Mouse (Mus musculus) spleen, postnatal 14 days (tissue): Measurements from ENCODE around the gene Lgr4.

ENCODE experiments used
- DNase-seq, 2 experiments: peaks; one replicate each; pipeline ENCODE4 v3.0.0; 2021 to 2022; ENCODE audit warnings: low spot score in 2 of 2

The Lgr4 gene

DNA sequence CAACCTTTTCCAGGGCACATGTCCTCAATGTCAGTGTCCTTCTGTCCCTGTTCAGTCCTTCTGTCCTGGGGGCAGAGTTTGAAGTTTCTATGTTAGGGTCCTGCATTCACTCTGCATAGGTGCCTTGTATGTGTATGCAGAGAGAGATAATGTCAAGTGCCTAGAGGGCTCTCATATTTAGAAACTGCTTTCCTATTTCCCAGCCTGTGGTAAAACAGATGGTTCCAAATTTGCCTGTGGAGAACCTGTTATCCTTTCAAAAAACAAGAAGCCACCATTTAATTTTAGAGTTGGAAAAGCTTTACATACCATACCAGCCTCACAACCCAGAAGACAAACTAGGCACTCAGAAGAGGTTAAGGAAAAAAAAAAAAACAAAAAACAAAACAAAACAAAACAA is 32.1 kb downstream of the Lgr4 start:
- DNase-seq, result no peak

DNA sequence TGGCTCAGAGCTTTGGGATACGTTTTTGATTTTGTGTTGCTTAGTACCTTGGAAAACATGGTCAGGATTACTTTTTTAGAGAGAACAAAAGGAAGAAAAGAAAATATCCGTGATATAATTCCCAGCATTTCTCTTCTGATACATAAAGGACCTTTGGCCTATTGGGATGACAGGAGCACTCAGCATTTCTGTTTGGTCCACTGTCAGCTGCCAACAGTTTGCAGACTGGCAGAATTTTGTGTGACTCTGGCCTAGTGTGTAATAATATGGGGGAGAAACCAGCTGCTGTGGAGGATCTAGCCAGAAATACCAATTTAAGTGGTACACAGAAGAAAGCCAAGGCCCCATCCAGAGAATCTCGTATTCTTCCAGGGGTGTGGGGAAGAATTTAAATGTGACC is 32.9 kb downstream of the Lgr4 start:
- DNase-seq, result no peak

DNA sequence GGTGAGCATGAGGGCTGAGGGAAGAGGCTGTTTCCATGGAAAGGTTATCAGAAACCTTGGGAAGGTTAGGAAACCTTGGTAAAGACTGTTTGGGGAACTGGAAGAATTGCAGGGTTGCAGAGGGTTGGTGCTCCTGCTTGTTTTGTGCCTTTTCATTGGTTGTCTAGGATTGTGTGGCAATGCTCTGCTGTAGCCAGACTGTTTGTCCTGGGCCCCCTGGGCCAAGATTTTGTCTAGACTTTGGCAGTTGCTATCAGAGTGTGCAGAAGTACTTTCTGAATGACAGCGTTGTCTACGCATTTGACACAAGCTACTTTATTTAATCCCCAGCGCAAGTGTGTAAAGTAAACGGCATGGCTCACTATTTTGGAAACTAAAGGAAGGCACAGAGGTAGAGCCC is 33.6 kb downstream of the Lgr4 start:
- no peak for DNase-seq

DNA sequence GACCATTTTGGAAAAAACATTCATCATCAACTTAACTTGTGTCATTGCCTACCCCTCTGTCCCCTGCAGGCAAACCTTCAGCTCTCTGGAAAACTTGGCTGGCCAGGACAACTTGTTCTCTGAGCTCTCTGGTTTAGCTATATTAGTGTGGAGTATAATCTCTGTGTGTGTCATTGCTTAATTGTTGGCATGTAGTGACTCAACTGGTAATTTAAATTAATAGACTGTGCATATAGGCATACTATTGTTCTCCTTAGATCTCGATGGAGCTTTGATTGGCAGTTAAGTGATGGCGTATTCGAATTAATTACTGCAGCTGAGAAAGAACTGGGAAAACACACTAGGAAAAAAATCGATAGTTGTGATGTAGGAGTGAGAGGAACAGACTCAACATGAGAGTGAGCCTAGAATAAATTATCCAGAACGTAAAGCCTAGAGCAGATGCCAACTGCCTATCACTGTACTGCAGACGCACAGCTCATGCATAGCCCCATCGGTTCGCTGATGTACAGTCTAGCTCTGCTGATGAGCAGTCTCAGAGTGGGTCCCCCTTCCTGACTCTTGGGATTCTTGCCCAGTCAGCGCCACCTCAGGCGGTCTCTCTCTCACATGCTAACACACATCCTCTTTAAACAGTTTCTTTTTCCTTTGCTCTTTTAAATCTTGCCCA is 35.7 kb downstream of the Lgr4 start:
- no peak for DNase-seq

DNA sequence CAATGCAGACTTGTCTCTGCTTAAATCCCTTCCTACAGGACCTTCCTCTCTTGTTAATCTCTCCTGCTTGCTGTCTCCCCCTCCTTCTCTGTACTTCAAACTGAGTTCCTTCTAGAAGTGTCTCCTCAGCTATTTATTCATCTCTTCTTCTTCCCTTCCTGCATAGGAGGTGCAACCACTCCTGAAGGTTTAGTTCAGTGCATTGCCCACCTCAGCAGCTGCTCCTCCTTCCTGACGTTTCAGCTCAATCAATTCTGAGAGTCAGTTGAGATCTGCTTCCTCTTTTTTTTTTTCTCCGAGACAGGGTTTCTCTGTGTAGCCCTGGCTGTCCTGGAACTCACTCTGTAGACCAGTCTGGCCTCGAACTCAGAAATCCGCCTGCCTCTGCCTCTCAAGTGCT is 36.4 kb downstream of the Lgr4 start:
- no peak for DNase-seq

DNA sequence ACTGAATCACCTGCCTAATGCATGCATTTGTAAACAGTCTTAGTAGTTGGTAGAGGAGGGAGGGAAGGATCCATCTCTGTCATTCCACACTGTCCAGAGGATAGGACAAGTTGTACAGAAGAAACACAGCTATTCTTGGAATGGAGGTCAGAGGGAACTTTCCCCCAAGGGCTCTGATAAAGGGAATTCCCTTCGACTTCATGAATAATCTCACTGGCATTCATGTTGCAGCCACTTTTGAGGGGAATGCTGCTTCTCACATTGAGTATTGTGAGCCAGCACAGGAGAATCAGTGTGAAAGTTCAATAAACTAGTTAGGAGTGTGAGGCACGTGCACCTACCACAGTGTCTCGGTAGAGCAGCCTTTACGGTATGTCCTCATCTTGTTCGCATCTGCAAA is 37.6 kb downstream of the Lgr4 start:
- no peak for DNase-seq

DNA sequence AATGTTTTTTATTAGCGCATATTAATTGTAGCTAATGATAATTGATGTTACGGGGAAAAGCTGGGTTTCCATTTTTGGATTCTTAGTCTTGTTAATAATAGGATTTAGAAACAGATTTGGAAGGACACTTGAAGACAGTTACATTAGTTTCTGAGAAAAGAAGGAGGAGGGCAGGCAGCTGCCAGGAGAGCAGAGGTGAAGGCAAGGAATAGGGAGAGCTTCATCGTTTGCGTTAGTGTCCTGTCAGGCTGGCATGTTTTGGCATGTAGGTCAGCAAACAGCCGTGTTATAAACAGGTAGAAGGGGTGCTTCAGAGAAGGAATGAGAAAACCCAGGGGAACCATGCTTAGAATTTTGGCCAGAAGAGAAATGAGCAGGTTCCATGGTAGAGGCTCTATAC is 38.5 kb downstream of the Lgr4 start:
- no peak for DNase-seq

DNA sequence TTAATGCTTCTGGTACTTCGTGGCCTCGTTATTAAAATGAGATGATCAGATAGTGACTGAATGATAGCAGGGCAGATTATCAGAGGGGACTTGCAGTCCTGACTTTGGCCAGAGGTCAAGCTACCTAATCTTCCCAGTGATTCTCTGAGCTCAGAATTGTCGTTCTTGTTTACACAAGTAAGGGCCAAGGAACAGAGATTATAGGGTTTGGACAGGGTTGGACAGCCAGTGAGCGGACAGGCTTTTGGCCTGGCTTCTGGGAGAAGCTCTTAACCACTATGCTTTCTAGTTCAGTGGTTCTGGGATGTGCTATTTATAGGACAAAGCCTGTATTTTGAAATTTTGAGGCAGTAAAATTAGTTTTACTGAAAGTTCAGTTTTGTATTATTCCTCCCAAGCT is 39.3 kb downstream of the Lgr4 start:
- DNase-seq, result no peak

DNA sequence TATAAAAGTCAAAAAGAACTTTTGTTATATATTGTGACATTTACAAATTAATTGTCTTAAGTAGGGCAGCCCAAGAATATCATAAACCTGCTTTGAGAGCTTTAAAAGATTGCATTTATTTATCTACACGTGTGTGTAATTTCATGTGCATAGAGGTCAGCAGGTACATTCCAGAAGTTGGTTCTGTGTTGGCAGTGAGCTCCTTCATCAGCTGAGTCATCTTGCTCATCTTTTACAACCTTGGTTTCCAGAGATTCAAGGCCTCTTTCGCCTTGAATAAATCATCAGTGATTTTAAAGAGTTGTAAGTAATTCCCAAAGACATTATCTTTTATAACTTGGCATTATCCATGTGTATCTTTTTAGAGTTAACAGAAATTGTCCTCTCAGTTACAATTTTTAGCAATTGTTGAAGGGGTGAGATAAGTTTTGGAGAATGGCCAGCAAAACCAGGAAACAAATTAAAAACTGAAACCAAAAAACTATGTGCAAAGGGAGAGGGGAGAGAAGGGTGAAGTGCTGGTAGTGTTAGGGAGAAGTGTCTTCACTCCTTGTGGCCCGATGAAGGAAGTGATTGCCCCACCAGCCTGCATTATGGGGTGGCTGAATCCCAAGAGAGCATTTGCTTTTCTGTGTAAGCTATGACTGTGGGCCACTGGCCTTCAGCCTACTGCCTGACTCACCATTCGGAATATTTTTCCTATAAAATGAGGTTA is 41.4 kb downstream of the Lgr4 start:
- no peak for DNase-seq

DNA sequence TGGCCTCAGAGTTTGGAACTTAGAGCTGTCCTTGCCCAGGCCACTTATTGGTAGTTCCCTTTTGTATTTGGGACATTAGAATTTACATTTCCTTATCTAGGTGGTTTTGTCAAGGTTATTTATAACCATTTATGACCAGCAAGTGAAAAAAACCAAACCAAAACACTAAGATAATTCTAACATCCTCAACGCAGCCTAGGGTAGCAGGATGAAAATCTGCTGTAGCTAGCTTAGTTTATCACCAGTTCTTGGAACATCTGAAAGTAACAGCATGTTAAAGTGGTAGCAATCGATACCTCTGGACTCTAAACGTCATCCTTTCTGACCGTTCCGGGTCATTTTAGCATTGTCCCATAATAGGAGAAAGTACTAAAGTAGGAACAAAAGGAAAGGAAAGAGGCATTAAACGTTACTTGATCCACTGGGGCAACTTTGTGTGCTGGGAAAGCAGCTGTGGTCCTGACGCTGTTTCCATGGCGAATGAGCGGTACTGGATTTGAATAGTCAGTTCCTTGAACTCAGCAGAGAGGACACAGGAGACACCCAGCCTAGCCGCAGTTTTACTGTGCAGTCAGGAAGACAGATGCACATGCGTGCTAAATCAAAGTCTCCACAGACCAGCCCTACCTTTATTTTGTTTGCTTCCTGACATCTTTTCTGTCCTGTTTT is 42.1 kb downstream of the Lgr4 start:
- no peak for DNase-seq

DNA sequence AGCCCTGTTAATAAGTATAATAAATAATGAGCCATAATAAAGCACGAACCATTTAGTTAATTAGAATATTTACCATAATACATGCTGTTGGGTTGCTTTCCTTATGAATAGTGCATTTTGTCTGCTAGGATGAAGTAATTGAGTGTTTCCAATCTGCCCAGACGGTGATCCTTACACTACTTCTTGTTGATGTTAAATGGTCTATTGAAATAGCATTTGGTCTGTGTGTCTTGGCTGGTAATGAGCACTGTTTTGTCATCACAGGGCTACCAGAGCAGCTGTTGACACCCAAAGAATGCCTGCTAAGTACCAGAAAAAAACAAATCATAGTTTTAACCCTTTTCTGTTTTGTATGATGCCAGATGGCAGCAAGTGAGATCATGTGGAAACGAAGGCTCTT is 42.8 kb downstream of the Lgr4 start:
- DNase-seq, result no peak

DNA sequence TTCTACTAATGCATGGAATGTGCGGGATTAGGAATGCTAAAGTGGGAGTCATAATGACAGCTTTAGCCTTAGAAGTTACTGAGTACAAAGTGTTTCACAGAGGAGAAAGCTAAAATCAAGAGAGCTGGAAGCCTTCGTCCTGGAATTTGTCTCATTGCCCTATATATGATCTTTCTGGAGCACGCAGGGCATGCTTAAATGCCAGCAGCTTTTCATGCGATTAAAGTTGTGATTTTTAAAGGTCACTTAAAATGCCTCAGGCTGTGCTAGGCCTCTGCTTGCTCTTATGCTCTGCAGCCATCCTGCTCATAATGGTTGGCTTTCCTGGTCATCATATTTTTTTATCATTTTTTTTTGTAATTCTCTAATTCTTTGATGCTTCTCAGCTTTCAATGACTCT is 43.7 kb downstream of the Lgr4 start:
- DNase-seq, result no peak

DNA sequence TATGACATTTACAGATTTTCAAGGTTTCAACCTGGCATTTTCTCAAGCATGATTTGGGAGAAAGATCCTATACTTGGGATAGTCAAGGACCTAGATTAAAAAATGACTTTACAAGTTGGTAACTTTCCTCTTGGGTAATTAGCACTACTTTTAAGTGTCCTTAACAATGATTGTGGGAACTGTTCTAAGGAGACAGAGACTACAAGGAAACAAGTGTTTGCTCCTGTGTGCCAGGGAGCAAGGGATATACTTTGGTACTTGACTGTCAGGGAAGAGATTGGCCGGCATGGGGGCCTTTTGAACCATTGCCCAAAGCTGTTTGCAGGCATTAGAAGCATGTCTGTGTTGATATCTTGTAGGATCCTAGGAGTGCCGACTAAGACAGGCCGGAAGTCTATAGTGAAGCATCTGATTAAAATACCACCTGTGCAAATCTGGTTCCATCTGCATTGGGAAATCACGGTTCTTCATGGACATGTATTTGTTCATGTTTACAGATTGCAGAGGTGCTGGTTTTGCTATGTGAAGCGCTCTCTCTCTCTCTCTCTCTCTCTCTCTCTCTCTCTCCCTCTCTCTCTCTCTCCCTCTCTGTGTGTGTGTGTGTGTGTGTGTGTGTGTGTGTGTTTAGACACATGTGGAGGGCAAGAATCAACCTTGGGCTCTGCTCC is 46.3 kb downstream of the Lgr4 start:
- DNase-seq, result no peak

DNA sequence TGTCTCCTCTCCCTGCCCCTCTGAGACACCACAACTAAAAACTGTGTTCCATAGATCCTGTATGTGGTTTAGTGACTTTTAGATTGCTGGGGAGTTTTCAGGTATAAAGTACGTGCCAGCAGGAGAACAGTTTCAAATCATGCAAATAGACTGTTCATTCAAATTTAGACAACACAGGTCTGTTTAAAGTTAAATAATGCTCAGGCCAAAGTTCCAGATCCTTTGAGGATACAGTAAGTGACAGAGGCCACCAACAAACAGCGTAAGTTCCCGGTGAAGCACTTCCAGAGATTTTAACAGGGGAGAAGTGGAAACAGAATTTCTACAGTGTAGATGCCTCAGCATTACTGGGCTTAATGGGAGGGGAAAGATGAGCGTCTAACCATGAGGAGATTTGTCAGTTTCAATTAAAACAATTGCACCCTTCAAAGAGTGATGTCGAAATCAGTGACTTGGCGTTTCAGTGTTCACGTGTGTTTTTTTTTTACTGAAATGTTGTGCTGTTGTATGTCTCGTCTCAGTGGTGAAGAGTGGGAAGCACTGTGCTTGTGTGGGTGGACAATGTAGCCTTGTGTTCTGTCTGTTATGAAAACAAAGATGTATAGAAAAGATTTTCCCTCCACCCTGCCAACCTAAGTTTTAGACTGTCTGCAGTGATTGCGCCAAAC is 48.4 kb downstream of the Lgr4 start:
- DNase-seq, result no peak

DNA sequence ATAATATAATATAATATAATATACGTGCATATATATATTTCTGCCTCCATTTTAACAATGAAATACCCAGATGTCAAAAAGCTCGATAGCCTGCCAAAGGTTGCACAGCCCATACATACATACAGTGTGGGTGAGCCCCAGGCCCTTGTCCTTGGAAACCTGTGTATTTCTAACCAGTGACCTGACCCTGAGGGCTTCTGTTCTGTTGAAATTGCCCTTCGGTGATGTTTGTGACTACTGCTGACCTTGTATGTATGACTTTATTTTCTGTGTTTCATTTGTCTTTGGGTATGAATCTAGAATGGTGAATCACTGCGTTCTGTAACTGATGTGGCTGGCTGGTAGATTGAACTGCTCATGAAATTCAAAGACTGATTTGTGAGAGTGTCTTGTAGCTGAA is 49.4 kb downstream of the Lgr4 start:
- DNase-seq, result no peak

DNA sequence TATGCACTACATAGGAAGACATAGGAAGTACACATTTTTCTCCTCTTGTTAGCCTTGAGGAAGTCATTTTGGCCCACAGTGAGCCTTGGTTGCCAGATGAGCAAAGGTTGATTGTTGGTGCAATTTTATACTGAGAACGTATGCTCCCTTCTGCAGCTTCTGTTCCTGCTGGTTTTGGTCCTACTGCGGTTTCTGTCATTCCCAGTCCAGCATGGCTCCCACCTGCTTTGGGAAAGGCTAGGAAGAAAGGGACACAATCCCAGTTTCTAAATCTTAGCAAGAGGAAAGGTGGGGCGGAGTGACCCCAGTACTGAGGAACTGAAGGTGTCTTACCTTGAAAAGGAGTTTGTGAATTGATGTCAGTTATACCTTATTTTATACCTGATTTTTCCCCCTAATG is 51.9 kb downstream of the Lgr4 start:
- no peak for DNase-seq

DNA sequence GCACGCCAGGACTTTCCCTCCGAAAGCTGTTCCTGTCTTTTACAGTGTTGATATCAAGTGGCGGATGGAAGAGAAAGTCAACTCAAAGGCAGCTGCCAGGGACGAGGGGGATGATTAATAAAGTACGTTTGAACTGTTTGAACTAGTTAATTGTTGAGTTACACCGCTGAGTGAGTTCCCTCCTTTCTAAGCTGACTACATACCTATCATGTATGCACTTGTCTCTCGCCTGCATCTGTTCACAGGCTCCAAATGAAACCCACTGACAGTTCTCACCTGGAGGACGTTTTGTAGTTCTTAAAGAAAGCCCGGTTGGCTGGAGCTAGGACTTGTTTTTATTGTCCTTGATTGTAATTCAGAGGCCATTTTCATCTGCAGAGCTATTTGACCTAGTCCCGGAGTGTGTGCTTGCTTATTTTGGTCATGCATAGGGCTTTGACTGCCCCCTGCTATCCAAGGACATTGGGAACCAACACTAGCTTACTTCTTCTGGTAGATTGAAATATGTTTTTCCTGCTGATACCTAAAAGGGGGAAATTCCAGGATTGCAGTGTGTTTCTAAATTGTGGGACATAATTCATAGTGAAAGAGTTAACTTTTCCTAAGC is 52.6 kb downstream of the Lgr4 start:
- DNase-seq, result no peak

DNA sequence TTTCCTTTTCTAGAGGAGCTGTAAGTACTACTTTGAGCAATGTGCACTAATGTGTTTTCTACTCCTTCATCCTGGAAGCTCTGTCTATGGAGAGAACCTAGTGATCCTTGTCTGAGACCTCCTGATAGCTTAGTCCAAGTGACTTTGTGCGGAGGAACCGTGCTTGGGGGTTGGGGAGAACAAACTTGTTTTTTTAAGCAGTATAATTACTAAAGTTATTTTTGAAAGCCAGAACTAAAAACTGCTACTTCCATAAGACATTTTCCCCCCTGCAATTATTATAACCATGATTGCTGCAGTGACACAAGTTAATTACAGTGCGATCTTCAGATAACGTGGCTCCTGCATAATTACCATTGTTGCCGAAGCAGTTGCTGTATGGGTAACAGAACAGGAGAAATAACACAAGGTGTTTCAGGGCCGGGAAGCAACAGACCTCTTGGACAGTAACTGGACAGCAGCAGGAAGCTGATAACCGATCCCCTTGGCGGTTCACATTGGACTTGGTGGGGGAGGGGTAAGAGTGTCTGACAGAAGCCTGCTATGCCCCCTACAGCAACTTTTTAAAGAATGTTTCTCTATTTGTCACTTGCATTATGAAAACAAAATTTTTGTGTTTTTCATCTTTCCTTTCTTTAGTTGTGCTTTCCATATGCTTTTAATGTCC is 53.4 kb downstream of the Lgr4 start:
- no peak for DNase-seq

DNA sequence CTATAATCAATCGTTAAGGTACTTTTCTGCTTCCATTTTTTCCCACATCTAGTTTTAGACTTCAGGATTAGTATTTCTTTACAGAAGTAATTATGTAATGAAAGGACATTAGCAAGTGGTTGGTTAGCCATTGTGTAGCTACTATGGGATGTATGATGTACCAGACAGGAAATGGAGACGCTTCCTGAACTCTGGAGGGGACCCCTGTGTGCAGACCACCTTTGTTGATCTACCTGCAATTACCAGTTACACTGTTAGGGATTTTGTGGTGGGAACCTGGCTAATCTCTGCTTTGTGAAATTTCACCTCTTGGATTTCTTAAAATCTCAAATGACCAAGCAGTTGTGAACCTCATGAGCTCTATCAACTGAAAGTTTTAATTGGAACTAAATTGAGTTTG is 54.9 kb downstream of the Lgr4 start:
- no peak for DNase-seq

DNA sequence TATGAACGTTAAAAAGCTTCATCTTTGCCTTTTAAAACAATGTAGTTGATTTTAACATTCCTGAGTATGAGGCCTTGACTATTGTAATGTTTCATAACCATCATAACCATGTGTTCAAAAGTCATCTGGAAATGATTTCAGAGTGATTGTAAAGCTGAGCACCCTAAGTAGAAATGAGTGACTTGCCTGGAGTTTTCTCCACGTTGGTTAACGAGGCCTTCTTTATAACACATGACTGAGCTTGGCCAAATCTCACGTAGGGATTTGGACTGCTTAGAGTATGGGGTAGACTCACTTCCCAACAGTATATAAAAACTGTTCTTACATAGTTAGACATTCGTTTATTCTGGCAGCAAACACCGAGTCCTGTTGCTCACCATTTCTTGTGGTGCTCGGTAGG is 55.5 kb downstream of the Lgr4 start:
- DNase-seq, result no peak

DNA sequence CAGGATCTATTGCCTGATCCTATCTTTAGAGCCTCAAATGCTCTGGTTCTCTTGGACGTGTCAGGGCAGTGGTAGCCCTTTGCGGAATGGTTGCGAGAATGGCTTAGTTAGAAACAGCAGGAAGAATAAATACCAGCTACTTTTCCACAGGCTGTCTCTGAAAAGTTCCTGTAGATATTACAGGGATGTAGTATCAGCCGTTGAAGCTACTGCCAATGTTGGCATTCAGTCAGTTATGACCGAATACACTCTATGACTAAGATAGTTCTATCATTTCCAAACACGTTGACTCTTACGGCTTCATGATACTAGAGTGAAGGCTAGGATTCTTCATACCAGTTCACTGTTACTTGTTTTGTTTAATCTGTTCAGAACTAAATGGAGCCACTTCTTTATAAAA is 57.4 kb downstream of the Lgr4 start:
- no peak for DNase-seq
